Mouse (Mus musculus) limb, embryonic 14.5 days (tissue): ENCODE results near the gene Myt1l. TPM values are rescaled to one million over a fixed set of nuclear protein-coding genes. Genes with fewer than 3 reads are reported as not detected.

Experiments used
- ATAC-seq: fragments of 200-750 bp; cut with Nextera tagmentation; 2 replicates; pipeline ENCODE4 v1.8.0; 2017; ENCODE audit warnings: low read depth, moderate number of reproducible peaks, moderate TSS enrichment; ENCODE audit not compliant: low FRiP score
- DNase-seq: peaks from one replicate; pipeline ENCODE4 v3.0.0-alpha.2; 2015; ENCODE audit warnings: low spot score
- H3K27ac ChIP-seq: fragments of 300-500 bp; sonication (generic); replicated peaks from 2 replicates; pipeline ENCODE4 v1.5.1; 2014; ENCODE audit warnings: low read depth, mild to moderate bottlenecking, low read length, moderate library complexity, mixed read lengths
- H3K27me3 ChIP-seq: fragments of 300-500 bp; sonication (generic); 2 replicates; pipeline ENCODE4 v1.6.1; 2014; ENCODE audit warnings: low read length, mixed read lengths; ENCODE audit not compliant: control insufficient read depth, insufficient read depth
- H3K36me3 ChIP-seq: fragments of 300-500 bp; sonication (generic); 2 replicates; pipeline ENCODE4 v1.6.1; 2014; ENCODE audit warnings: mild to moderate bottlenecking, low read length, moderate library complexity, mixed read lengths; ENCODE audit not compliant: control insufficient read depth, insufficient read depth
- H3K4me1 ChIP-seq: fragments of 300-500 bp; sonication (generic); 2 replicates; pipeline ENCODE4 v1.6.1; 2014; ENCODE audit warnings: antibody characterized with exemption, low read length, mixed read lengths; ENCODE audit not compliant: control insufficient read depth, insufficient read depth
- H3K4me2 ChIP-seq: fragments of 300-500 bp; sonication (generic); replicated peaks from 2 replicates; pipeline ENCODE4 v1.6.1; 2014; ENCODE audit warnings: low read depth, mild to moderate bottlenecking, low read length, moderate library complexity; ENCODE audit not compliant: severe bottlenecking
- H3K4me3 ChIP-seq: fragments of 300-500 bp; sonication (generic); replicated peaks from 2 replicates; pipeline ENCODE4 v1.5.1; 2014; ENCODE audit warnings: low read length
- H3K9ac ChIP-seq: fragments of 300-500 bp; sonication (generic); 2 replicates; pipeline ENCODE4 v1.6.1; 2014; ENCODE audit warnings: mild to moderate bottlenecking, low read depth, low read length, moderate library complexity; ENCODE audit not compliant: severe bottlenecking
- H3K9me3 ChIP-seq: fragments of 300-500 bp; sonication (generic); 2 replicates; pipeline ENCODE4 v1.6.1; 2016; ENCODE audit warnings: low read length; ENCODE audit not compliant: control insufficient read depth
- POLR2A ChIP-seq: fragments of 200-500 bp; IDR thresholded peaks from 2 replicates; pipeline ENCODE4 v1.8.0; 2012; ENCODE audit warnings: inconsistent platforms, mild to moderate bottlenecking, moderate library complexity, borderline replicate concordance; ENCODE audit not compliant: insufficient read depth, insufficient read length; ENCODE audit errors: extremely low read depth
- WGBS: fragments of 180-500 bp; shearing (Covaris S2); extraction: QIAGEN DNeasy Blood & Tissue Kit; methylation state at CpG from one replicate; pipeline ENCODE4 v1.1.7; 2014; 5-methylcytosine and 5-hydroxymethylcytosine counted together
- polyA plus RNA-seq, 2 experiments: library from polyadenylated mRNA; depleted of rRNA in 1 of 2; stranded (reverse) in 1 of 2; unstranded in 1 of 2; fragments of >200 nt; fragmentation: Nextera tagmentation in 1 of 2; extraction: Ambion mirVana in 1 of 2; gene quantifications; 2 replicates each; pipeline versions ENCODE4 v1.2.1 to v1.2.3; 2012 to 2014

Myt1l gene
- polyA plus RNA-seq (2012; rRNA removed) (0.08 and 0.18 TPM in 2 replicates), polyA plus RNA-seq (2014; fragmentation: Nextera tagmentation; extraction: Ambion mirVana) (not detected in 2 replicates)

DNA sequence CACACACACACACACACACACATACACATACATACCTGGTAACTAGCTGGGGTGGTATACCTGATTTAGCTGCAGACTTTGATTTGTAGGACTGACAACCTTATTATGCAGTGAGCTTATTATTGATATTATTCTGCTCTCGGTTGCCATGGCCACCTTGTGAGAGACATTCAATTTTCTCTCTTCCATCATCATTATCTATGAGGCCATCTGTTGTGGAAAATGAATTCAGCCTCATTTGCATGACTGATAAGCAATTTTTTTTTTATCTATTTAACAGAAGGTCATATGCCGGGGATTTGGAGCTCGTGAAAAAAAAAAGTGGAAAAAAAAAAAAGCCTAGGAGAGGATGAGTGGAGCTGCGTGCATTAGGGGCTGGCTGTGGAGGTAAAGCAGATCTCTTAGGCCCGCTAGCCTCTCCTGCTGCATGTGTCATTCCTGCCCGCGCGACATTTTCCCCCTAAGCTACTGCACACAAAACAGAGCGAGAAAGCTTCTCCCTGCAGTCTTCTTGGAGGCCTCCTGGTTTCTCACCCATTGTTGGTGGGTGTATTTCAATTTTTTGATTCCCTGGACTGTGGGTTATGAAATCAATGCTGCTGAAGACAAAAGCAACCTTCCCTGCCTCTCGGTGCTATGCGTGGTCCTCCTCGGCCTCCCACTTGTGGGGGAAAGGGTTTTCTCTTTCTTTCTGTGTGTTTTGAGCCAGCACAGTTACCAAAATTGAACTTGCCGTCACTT, at the start of gene Myt1l:
Myt1l (plus strand) TSS at position 354 of the 741 bp plus-strand sequence.
- DNase-seq (no peak), ATAC-seq (no peak)
- Histone ChIP-seq H3K4me3 (peak within 1 kb of the TSS; percentile 23), H3K36me3 (no peaks in the 10 kb centered on the region), H3K4me2 (peak within 1 kb of the TSS; percentile 38), H3K4me1 (no peaks in the 10 kb centered on the region), H3K27me3 (peaks cover 19% of the 10 kb centered on the region), H3K9me3 (no peaks in the 10 kb centered on the region), H3K9ac (no peak within 1 kb of the TSS), H3K27ac (no peak within 1 kb of the TSS)
- WGBS: 32% methylated on average over 13 of the region's 13 CpGs
- TF ChIP-seq POLR2A: no peak

DNA sequence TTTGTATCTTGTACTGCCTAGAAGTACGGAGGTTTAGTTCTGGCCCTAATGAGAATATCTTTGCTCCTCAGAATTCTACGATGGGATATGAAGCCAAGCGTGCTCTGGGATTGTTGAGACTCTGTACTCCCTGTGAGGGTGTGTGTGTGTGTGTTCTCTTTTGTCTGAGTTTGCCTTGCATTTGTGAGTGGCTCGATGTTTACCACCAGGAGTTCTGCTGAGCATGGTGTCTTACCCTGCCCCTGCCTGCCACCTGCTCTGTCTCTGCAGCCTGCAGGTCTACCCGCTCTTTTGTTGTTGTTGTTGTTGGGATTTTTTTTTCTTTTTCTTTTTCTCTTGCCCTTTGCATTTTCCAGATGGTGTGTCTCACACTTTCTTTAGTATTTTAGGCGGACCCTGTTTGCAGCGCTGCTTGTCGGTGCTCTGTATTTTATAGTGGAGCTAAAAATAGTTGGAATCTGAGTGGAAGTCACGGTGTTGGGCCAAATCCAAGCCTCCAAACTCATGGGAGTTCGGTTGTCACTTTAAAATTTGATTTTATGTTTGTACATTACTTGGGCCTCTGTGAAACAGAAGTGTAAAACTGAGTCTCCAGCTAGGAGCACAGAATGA, 41.7 kb upstream of the Myt1l start:
- no peak overlapping the region for H3K4me3 ChIP-seq
- ATAC-seq (no peak), DNase-seq (no peak)
- no peak overlapping the region for H3K4me2 ChIP-seq
- H3K9ac ChIP-seq: no peak overlapping the region
- 83% methylated on average over 10 of the region's 10 CpGs for WGBS
- H3K27ac ChIP-seq: no peak overlapping the region
- H3K36me3 ChIP-seq: no peaks in the 10 kb centered on the region
- no peaks in the 10 kb centered on the region for H3K9me3 ChIP-seq
- no peak for TF ChIP-seq POLR2A
- H3K27me3 ChIP-seq: no peaks in the 10 kb centered on the region
- H3K4me1 ChIP-seq: no peaks in the 10 kb centered on the region

DNA sequence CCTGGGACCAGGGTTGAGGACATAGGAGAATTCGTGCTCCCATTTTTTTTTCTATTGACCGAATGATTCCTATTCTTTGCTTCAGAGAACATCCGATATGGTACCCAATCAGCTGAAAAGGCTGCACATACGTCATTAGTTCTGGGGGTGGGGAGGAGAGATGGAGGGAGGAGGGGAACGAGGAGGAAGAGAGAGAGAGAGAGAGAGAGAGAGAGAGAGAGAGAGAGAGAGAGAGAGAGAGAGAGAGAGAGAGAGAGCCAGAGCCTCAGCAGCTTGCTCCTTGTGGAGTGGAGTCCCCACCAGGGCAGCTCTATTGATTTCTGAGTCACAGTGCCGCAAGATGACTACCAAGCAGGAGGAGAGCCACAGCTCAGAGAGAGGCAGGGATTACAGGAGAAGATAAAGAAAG, 1.9 kb upstream of the Myt1l start:
- 14% methylated on average over 6 of the region's 6 CpGs for whole genome bisulfite sequencing
- no peaks in the 10 kb centered on the region for H3K4me1 ChIP-seq
- no peak overlapping the region for H3K9ac ChIP-seq
- H3K4me2 ChIP-seq: no peak overlapping the region
- DNase-seq: no peak
- TF ChIP-seq POLR2A: no peak
- no peak for ATAC-seq
- H3K36me3 ChIP-seq: no peaks in the 10 kb centered on the region
- peaks cover 14% of the 10 kb centered on the region for H3K27me3 ChIP-seq
- no peak overlapping the region for H3K4me3 ChIP-seq
- no peaks in the 10 kb centered on the region for H3K9me3 ChIP-seq
- no peak overlapping the region for H3K27ac ChIP-seq

DNA sequence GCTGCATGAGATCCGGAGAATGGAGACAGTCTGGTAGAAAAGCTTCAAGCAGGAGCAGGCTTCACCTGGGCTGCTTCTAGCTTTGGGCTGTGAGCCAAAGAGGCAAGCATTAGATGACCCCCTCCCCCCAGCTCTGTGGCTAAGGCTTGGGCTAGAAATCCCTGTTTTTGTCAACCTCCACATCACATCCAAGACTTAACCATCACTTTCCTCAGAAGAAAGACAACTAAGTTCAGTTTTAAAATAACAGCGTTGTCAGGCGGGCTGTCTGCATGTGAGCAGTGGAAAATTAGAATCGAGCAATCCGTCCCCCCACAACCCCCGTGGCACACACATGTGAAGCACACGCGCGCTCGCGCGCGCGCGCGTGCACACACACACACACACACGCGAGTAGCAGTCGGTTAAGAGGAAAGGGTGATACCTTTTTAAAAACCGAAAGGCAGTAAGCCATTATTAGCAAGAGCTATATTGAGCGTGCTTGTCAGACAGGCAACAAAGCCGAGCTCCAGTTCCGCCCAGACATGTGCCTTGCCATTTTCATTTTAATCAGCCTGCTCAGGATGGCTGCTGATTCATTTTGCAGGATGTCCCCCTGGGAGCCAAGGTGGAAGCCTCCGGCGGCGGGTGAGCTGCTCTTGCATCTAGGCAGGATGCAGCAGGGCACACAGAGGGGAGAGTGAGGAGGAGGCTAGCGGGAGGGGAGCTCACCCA, 979 bp upstream of the Myt1l start:
- H3K36me3 ChIP-seq: no peaks in the 10 kb centered on the region
- no peak overlapping the region for H3K9ac ChIP-seq
- no peak for TF ChIP-seq POLR2A
- ATAC-seq (no peak), DNase-seq (no peak)
- WGBS: under 1% methylated on average over 27 of the region's 27 CpGs
- peak overlapping the region; percentile 23 for H3K4me3 ChIP-seq
- H3K4me1 ChIP-seq: no peaks in the 10 kb centered on the region
- H3K9me3 ChIP-seq: no peaks in the 10 kb centered on the region
- peak overlapping the region; percentile 38 for H3K4me2 ChIP-seq
- peaks cover 14% of the 10 kb centered on the region for H3K27me3 ChIP-seq
- no peak overlapping the region for H3K27ac ChIP-seq

DNA sequence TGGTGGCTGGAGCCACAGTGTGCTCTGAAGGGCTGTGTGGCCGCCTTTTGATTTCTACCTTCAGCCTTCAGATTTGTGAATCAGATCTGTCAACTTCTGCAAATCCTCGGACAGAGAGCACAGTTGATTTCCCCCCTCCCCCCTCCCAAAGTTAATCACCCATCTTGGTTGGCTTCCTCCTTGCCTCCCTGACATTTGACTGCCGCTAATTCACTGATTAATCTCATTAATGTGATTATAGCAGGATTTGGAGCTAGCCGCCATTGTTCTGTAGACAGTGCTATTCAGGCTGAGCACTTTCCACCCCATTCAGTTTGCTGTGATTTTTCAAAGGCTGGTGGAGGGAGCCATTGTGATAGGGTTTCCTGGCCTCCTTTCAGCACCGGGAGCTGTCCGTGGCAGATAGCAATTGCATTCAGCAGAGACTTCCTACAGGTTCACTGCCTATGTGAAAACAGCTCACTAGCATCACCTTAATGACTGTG, 2.1 kb downstream of the Myt1l start:
- DNase-seq: peak; percentile 75
- no peaks in the 10 kb centered on the region for H3K4me1 ChIP-seq
- no peaks in the 10 kb centered on the region for H3K9me3 ChIP-seq
- no peak; the same call in 1 of the 2 replicates for ATAC-seq
- H3K4me2 ChIP-seq: no peak overlapping the region
- H3K9ac ChIP-seq: no peak overlapping the region
- H3K27ac ChIP-seq: no peak overlapping the region
- no peak for TF ChIP-seq POLR2A
- H3K36me3 ChIP-seq: no peaks in the 10 kb centered on the region
- peaks cover 39% of the 10 kb centered on the region for H3K27me3 ChIP-seq
- H3K4me3 ChIP-seq: no peak overlapping the region
- 15% methylated on average over 6 of the region's 6 CpGs for WGBS
